Mouse (Mus musculus): Measurements from ENCODE around the gene Mtch2.

Mtch2 gene

DNA sequence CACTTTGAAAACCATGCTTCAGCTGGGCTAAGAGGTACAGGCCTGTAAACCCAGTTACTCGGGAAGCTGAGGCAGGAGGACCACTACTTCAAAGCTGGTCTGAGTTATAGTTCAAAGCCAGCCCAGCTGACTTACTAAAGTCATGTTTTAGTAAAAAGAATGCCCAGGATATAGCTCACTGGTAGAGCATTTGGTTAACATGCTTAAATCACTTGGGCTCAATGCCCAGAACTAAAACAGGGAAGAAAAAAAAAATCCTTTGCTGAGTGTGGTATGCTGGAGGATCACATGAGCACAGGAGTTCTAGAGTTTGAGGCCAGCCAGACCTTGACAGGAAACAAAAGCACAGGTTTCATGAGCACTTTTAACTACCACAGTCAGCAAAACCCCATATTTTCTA is 64.7 kb downstream of the Mtch2 start:
- no peak for DNase-seq

DNA sequence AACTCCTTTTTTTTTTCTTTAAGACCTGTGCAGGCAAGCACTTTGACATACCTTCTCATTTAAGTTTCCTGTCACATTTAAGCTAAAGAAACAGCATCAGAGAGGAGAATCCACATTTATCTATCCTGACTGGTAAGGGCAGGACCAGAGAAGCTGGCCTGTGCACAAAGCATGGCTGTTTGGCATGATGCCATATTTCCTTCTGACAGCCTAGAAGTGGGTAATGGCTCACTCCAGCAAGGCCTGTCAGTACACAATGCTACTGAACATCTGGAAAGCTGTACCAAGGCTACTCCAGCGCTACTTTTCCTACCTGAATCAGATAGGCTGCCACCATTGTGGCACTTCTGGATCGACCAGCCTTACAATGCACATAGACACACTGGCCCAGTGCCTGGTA is 66.7 kb downstream of the Mtch2 start:
- no peak for DNase-seq

DNA sequence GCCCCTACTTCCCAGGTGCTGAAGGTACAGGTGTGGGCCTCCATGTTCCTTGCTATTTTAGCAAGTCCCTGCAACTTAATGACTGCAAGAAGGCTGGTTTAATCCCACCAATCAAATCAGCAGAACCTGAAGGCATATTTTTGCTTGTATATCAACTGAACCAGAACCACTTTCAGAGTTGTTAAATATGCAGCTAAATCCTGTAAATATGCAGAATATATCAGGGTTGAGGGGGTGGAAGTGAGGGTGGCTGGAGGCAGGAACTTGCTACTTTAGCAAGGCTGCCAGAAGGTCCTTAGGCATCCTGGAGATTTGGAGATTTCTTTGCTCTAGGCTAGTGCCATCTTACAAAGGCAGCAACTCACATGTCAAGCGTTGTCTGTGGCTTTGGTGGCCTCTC is 68.6 kb downstream of the Mtch2 start:
- DNase-seq = no peak

All from spleen, adult 18-20 months (tissue).